Mouse (Mus musculus): Measurements from ENCODE around the gene Fank1. TPM values are rescaled to one million over a fixed set of nuclear protein-coding genes. Genes with fewer than 3 reads are reported as not detected.
"Not testable (repeated sequence)": the region's sequence is repeated elsewhere in the genome, so short reads cannot be mapped to it uniquely, and the experiment has no call there.

Gene Fank1
- total and polyA plus RNA-seq, 3 experiments = 0.10 TPM; not detected in 2

- TF ChIP-seq CTCF (IDR thresholded peaks at IDR 0.05) = no peak
- TF ChIP-seq POLR2A (IDR thresholded peaks at IDR 0.05; ENCODE audit: insufficient read depth, low read depth, low read length) = no peak
- no peak for TF ChIP-seq EP300 (IDR thresholded peaks at IDR 0.05; ENCODE audit: insufficient read depth, low read depth, low read length)
- H3K27ac ChIP-seq = no peak overlapping the region
- 84% methylated on average over 3 of the region's 3 CpGs for WGBS
- no peak for DNase-seq
- no peak overlapping the region for H3K9ac ChIP-seq (ENCODE audit: low read depth, low read length)
- H3K4me1 ChIP-seq (ENCODE audit: control insufficient read depth, insufficient read depth, low read length) = no peaks in the 10 kb centered on the region
- no peaks in the 10 kb centered on the region for H3K27me3 ChIP-seq (ENCODE audit: control insufficient read depth, insufficient read depth, low read length)
- intact Hi-C loops (cut with DNase I) = no loop called here
- H3K36me3 ChIP-seq (ENCODE audit: control insufficient read depth, insufficient read depth, low read length) = no peaks in the 10 kb centered on the region
- no peaks in the 10 kb centered on the region for H3K79me2 ChIP-seq (replicated peaks; ENCODE audit: control insufficient read depth, insufficient read depth, low read length)
- H3K4me3 ChIP-seq = no peak overlapping the region
Observed at GRCm38 (mm10) chr7:133876139-133876538, 99.5 kb downstream of the Fank1 start.

- 68% methylated on average over 17 of the region's 17 CpGs for WGBS
- Histone ChIP-seq H3K27ac (no peak overlapping the region), H3K79me2 (replicated peaks; ENCODE audit: control insufficient read depth, insufficient read depth, low read length) (no peaks in the 10 kb centered on the region), H3K27me3 (ENCODE audit: control insufficient read depth, insufficient read depth, low read length) (no peaks in the 10 kb centered on the region), H3K36me3 (ENCODE audit: control insufficient read depth, insufficient read depth, low read length) (no peaks in the 10 kb centered on the region), H3K4me1 (ENCODE audit: control insufficient read depth, insufficient read depth, low read length) (no peaks in the 10 kb centered on the region), H3K4me3 (no peak overlapping the region), H3K9ac (ENCODE audit: low read depth, low read length) (no peak overlapping the region)
- no peak for DNase-seq
- intact Hi-C loops (cut with DNase I) = no loop called here
- TF ChIP-seq CTCF (IDR thresholded peaks at IDR 0.05) (no peak), POLR2A (IDR thresholded peaks at IDR 0.05; ENCODE audit: insufficient read depth, low read depth, low read length) (no peak), EP300 (IDR thresholded peaks at IDR 0.05; ENCODE audit: insufficient read depth, low read depth, low read length) (no peak)
Observed at GRCm38 (mm10) chr7:133876646-133877342, 100.1 kb downstream of the Fank1 start.

- H3K4me1 ChIP-seq (ENCODE audit: control insufficient read depth, insufficient read depth, low read length) = no peaks in the 10 kb centered on the region
- TF ChIP-seq CTCF (IDR thresholded peaks at IDR 0.05) (no peak), POLR2A (IDR thresholded peaks at IDR 0.05; ENCODE audit: insufficient read depth, low read depth, low read length) (no peak)
- H3K79me2 ChIP-seq (replicated peaks; ENCODE audit: control insufficient read depth, insufficient read depth, low read length) = no peaks in the 10 kb centered on the region
- intact Hi-C loops (cut with DNase I) = no loop called here
- 95% methylated on average over 8 of the region's 8 CpGs for WGBS
- no peaks in the 10 kb centered on the region for H3K27me3 ChIP-seq (ENCODE audit: control insufficient read depth, insufficient read depth, low read length)
- H3K4me3 ChIP-seq = no peak overlapping the region
- no peak overlapping the region for H3K9ac ChIP-seq (ENCODE audit: low read depth, low read length)
- no peak overlapping the region for H3K27ac ChIP-seq
- no peak for DNase-seq
- H3K36me3 ChIP-seq (ENCODE audit: control insufficient read depth, insufficient read depth, low read length) = no peaks in the 10 kb centered on the region
Observed at GRCm38 (mm10) chr7:133879761-133880160, 103.1 kb downstream of the Fank1 start.

GRCm38 (mm10) chr7:133884759-133885431 is 108.2 kb downstream of the Fank1 start:
- H3K27me3 ChIP-seq (ENCODE audit: control insufficient read depth, insufficient read depth, low read length); H3K9ac ChIP-seq (ENCODE audit: low read depth, low read length); H3K36me3 ChIP-seq (ENCODE audit: control insufficient read depth, insufficient read depth, low read length); H3K79me2 ChIP-seq (replicated peaks; ENCODE audit: control insufficient read depth, insufficient read depth, low read length); H3K4me1 ChIP-seq (ENCODE audit: control insufficient read depth, insufficient read depth, low read length); H3K27ac ChIP-seq; H3K4me3 ChIP-seq; DNase-seq: not testable (repeated sequence)
- WGBS = 85% methylated on average over 5 of the region's 9 CpGs
- intact Hi-C loops (cut with DNase I) = loop anchor here (5.0 kb wide), 1 partner anchor 137 kb away; no protein-coding TSS in a partner anchor

GRCm38 (mm10) chr7:133888926-133889920 is 112.6 kb downstream of the Fank1 start:
- 73% methylated on average over 19 of the region's 19 CpGs for WGBS
- TF ChIP-seq EP300 (IDR thresholded peaks at IDR 0.05; ENCODE audit: insufficient read depth, low read depth, low read length) = no peak
- TF ChIP-seq POLR2A (IDR thresholded peaks at IDR 0.05; ENCODE audit: insufficient read depth, low read depth, low read length) = no peak
- TF ChIP-seq CTCF (IDR thresholded peaks at IDR 0.05) = no peak
- intact Hi-C loops (cut with DNase I) = loop anchor here (5.0 kb wide), 1 partner anchor 133 kb away; no protein-coding TSS in a partner anchor

More at GRCm38 (mm10) chr7:133888926-133889920, 112.6 kb downstream of the Fank1 start:
- no peak overlapping the region for H3K9ac ChIP-seq (ENCODE audit: low read depth, low read length)
- H3K27me3 ChIP-seq (ENCODE audit: control insufficient read depth, insufficient read depth, low read length) = no peaks in the 10 kb centered on the region
- DNase-seq = peak; percentile 61 to 62
- no peak overlapping the region for H3K4me3 ChIP-seq
- no peaks in the 10 kb centered on the region; the same call in 1 of the 2 replicates for H3K4me1 ChIP-seq (ENCODE audit: control insufficient read depth, insufficient read depth, low read length)
- H3K79me2 ChIP-seq (replicated peaks; ENCODE audit: control insufficient read depth, insufficient read depth, low read length) = no peaks in the 10 kb centered on the region
- no peak overlapping the region for H3K27ac ChIP-seq
- no peaks in the 10 kb centered on the region for H3K36me3 ChIP-seq (ENCODE audit: control insufficient read depth, insufficient read depth, low read length)
